Mouse (Mus musculus) monocyte, adult 2 months (primary cell): ENCODE data around the gene Krtap19-9b.

Experiments used
- DNase-seq, 2 experiments: peaks; one replicate each; pipeline ENCODE4 v3.0.0; 2022; ENCODE audit warnings: low spot score in 2 of 2, low read depth in 1 of 2

Krtap19-9b gene

DNA sequence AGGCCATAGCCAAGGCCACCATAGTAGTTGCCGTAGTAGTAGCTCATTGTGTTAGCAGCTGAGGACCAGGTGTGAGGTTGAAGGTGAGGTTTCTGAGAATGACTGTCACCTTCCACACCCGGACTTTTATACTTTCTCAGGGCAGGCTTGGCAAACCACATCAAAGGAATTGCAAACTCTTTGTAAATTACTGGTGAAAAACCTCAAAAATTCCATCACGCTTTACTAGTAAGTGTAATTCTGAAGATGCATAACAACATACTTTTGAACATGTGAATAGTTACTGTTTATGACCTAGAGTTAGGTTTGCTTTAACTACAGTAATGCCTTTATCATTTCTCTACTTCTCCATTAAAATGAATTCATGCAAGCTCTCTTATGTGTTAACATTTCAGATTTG, at the start of gene Krtap19-9b:
Gene Krtap19-9b (minus strand): TSS at position 101 of the 400 bp plus-strand sequence.
- DNase-seq, result no peak

DNA sequence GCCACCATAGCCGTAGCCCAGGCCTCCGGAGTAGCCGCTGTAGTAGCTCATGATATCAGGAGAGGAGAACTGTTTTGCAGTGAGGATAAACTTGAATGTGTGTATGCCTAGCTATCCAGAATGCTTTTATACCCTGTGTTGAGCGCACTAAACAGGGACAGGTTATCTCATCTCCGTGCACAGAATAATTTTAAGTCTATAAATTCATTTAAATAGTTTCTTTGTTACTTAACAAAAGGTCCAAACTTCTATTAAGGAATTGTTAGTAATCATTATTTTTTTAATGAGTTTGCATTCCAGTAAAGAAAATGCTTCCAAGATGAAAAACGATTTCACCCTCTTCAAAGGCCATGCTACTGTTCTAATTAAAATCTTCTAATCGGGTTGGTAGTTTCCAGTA, 30.7 kb upstream of the Krtap19-9b start, which contains the start of gene Krtap16-3:
Gene Krtap16-3 (minus strand): TSS at position 101 of the 400 bp plus-strand sequence.
- no peak for DNase-seq

DNA sequence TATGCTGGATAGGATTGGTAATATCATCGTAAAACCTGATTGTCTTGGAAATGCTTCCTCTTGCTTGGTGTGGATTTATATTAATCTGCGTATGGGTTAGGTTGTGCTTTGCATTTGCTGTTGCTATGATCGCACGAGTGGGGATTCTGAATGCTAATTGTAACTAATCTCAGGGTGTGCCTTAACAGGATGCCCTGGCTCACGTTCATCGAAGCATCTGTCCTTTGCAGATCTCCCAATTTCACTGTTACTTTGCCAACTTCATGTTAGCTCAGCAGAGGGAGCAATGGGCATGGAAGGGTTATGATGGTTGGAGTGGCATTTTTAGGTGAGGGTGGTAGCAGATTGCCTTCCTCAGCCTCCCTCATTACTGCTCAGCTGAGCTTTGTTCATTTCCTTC, 9.0 kb upstream of the Krtap19-9b start:
- no peak for DNase-seq

DNA sequence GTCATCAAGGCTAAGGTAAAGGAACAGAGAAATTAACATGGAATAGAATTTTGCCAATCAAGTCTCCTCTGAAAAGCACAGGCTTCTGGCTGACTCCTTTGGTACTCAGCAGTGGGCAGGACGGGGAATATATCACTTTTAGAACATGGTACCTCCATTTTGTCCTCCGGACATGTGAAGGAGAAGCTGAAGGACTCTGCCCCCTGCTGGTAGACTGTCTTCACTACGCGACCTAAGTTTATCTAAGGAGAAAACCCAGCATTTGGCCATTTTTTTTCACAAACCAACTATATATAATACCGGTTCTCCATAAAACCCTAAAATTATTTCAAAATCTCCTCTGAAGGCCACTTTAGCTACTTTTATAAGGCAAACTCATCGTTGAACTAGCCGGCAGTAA, 6.2 kb upstream of the Krtap19-9b start:
- no peak for DNase-seq

DNA sequence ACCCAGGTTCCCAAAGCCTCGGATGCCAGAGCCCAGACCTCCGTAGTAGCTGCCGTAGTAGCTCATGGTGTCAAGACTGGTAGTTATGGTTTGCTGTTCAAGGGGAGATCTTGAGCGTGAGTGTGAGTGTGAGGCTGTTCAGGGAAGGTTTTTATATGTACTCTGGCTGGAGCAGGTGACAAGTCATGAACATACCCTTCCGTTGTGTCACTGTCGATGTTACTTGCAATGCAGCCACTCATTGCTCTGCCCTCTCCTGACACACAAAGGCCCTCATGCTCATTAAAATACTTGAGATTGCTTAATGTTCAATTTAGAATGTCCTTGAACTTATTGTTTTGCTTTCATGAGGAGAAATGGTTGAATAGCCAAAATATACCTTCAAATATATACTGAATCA, 35.7 kb downstream of the Krtap19-9b start, which contains the start of gene Krtap19-5:
Gene Krtap19-5 (minus strand): TSS at position 101 of the 400 bp plus-strand sequence.
- DNase-seq, result no peak

DNA sequence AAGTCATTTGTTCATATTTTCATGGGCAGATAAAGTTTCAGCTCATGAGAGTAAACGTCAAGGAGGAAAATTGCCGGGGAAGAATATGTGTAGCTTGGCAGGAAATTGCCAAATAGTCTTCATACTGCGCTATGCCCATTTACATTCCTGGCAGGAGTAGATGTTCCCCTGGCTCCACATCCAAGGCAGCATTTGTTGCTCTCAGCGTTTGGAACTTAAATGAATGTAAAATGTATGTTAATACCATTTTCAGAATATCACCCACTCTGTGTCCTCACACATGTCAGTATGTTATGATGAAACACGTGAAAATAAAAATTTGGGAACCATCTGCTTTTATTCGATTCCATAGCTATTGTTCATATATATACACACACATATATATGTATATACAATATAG, 45.2 kb downstream of the Krtap19-9b start:
- no peak for DNase-seq

DNA sequence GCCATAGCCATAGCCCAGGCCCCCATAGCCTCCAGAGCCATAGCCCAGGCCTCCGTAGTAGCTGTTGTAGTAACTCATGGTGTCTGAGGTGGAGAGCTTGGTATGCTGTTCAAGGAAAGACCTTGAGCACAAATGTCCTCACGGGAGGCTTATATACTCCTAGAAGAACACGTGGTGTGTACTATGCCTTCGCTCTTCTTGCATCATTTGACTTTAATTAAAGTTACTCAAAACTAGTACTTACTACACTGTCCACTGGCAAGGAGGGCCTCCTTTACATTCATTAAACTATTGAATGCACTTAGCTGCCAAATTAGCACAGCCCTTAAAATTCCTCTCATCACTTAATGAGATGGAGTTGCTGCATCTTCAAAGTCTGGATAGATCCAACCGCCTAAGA, 47.1 kb downstream of the Krtap19-9b start, which contains the start of gene Krtap19-4:
Gene Krtap19-4 (minus strand): TSS at position 101 of the 400 bp plus-strand sequence.
- no peak for DNase-seq
